Mouse (Mus musculus) embryo, embryonic 10.5 days (tissue): ENCODE data around the gene Srgap1.

ENCODE experiments used
- DNase-seq: peaks from one replicate; pipeline ENCODE4 v3.0.0-alpha.2; 2015; ENCODE audit warnings: low spot score

The Srgap1 gene

GRCm38 (mm10) chr10:122017063-122017462 is 30.1 kb downstream of the Srgap1 start:
- peak; percentile 13 for DNase-seq

GRCm38 (mm10) chr10:122016631-122017030 is 30.5 kb downstream of the Srgap1 start:
- no peak for DNase-seq

- no peak for DNase-seq
Measured at GRCm38 (mm10) chr10:122012321-122012720, 34.8 kb downstream of the Srgap1 start.

- DNase-seq, result peak; percentile 56
Measured at GRCm38 (mm10) chr10:122008731-122009391, 38.3 kb downstream of the Srgap1 start.

- no peak for DNase-seq
Measured at GRCm38 (mm10) chr10:122008370-122008730, 38.8 kb downstream of the Srgap1 start.

- DNase-seq, result no peak
Measured at GRCm38 (mm10) chr10:122006606-122007005, 40.5 kb downstream of the Srgap1 start.

- no peak for DNase-seq
Measured at GRCm38 (mm10) chr10:122006151-122006550, 41.0 kb downstream of the Srgap1 start.

- DNase-seq, result no peak
Measured at GRCm38 (mm10) chr10:122005560-122005959, 41.6 kb downstream of the Srgap1 start.

GRCm38 (mm10) chr10:122002930-122003329 is 44.2 kb downstream of the Srgap1 start:
- DNase-seq, result no peak

GRCm38 (mm10) chr10:121998806-121999205 is 48.3 kb downstream of the Srgap1 start:
- no peak for DNase-seq

- peak; percentile 59 for DNase-seq
Measured at GRCm38 (mm10) chr10:121996500-121996899, 50.6 kb downstream of the Srgap1 start.

- DNase-seq, result peak; percentile 58
Measured at GRCm38 (mm10) chr10:121995448-121995847, 51.7 kb downstream of the Srgap1 start.

- DNase-seq, result no peak
Measured at GRCm38 (mm10) chr10:121994660-121995059, 52.5 kb downstream of the Srgap1 start.

- DNase-seq, result no peak
Measured at GRCm38 (mm10) chr10:121992609-121993008, 54.5 kb downstream of the Srgap1 start.

GRCm38 (mm10) chr10:121986997-121987396 is 60.1 kb downstream of the Srgap1 start:
- no peak for DNase-seq

GRCm38 (mm10) chr10:121984887-121985286 is 62.2 kb downstream of the Srgap1 start:
- no peak for DNase-seq

GRCm38 (mm10) chr10:121983993-121984610 is 63.0 kb downstream of the Srgap1 start:
- DNase-seq, result no peak

- no peak for DNase-seq
Measured at GRCm38 (mm10) chr10:121975330-121975729, 71.8 kb downstream of the Srgap1 start.

GRCm38 (mm10) chr10:121974591-121974990 is 72.5 kb downstream of the Srgap1 start:
- DNase-seq, result no peak

GRCm38 (mm10) chr10:121973281-121973680 is 73.8 kb downstream of the Srgap1 start:
- DNase-seq, result no peak

GRCm38 (mm10) chr10:121972249-121972892 is 74.7 kb downstream of the Srgap1 start:
- no peak for DNase-seq

GRCm38 (mm10) chr10:121971658-121972057 is 75.5 kb downstream of the Srgap1 start:
- DNase-seq, result no peak

- no peak for DNase-seq
Measured at GRCm38 (mm10) chr10:121970912-121971311, 76.2 kb downstream of the Srgap1 start.
